Mouse (Mus musculus): ENCODE data around the gene Nsdhl. TPM values are rescaled to one million over a fixed set of nuclear protein-coding genes. Genes with fewer than 3 reads are reported as not detected.

The Nsdhl gene
- 23.5 and 26.4 TPM in 2 replicates for polyA plus RNA-seq (2015; fragmentation: Nextera tagmentation; extraction: Ambion mirVana)

DNA sequence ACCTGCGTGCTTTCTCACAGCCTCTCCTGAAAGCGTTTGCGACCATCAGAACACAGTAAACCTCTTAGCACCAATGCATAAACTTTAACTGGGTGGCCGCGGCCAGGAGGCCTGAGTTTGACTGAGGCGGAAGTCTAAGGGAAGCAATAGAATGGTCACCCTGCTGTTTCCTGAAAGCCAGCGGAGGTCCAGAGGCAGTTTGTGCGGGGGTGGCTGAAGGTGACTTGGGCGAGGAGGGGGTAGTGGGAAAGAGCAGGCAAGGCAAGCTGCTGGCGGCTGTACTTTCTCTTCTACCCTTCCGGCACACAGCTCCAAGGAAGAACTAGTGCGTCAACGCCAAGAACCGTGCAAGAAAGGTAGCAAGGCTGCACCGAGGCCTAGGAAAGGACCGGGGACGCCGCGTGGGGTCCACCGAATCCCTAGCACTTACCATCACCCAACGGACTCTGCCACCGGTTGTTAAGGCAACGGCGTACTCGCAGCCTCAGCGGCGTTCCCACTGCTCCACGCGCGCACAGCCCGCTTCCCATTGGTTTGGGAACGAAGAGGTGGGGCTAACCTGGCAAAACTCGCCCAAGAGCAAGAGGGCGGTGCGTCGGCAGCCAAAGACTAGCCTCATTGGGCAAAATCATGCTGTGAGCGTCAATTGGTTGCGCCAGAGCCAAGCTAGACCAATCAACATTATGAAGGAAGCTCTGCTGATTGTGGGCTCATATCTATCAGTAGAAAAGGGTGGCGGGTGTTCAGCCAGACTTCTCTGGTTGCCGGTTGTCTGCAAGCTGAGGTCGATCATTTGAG lies at the start of gene Nsdhl, which contains the start of gene Cetn2:
TSS of gene Nsdhl (plus strand) at position 674 of the 798 bp plus-strand sequence.
TSS of gene Cetn2 (minus strand) at position 528 of the 798 bp plus-strand sequence.
- no peaks in the 10 kb centered on the region for H3K9me3 ChIP-seq (ENCODE audit: control insufficient read depth)
- no peaks in the 10 kb centered on the region for H3K27me3 ChIP-seq (replicated peaks; ENCODE audit: control insufficient read depth, insufficient read depth, low read length)
- H3K4me1 ChIP-seq (replicated peaks; ENCODE audit: control insufficient read depth, insufficient read depth, low read length), result no peaks in the 10 kb centered on the region
- TF ChIP-seq CTCF (IDR thresholded peaks at IDR 0.05; ENCODE audit: low read depth), result no peak
- no peaks in the 10 kb centered on the region for H3K36me3 ChIP-seq (ENCODE audit: control insufficient read depth, insufficient read depth)
- ATAC-seq, result peak; percentile 98
- 0 out of 2 replicates have a peak within 1 kb of the TSS, but pooled peaks have one; percentile 46 for H3K9ac ChIP-seq (ENCODE audit: low read depth, low read length)
- peak within 1 kb of the TSS; percentile 55 for H3K4me3 ChIP-seq (ENCODE audit: low read depth, low read length)
- 15% methylated on average over 41 of the region's 41 CpGs for WGBS
- H3K27ac ChIP-seq (ENCODE audit: low read depth, low read length), result peak within 1 kb of the TSS; percentile 46
- H3K4me2 ChIP-seq (replicated peaks; ENCODE audit: low read depth), result peak within 1 kb of the TSS; percentile 68

- no peaks in the 10 kb centered on the region for H3K4me1 ChIP-seq (replicated peaks; ENCODE audit: control insufficient read depth, insufficient read depth, low read length)
- H3K4me2 ChIP-seq (replicated peaks; ENCODE audit: low read depth), result no peak overlapping the region
- 57% methylated on average over 5 of the region's 5 CpGs for WGBS
- no peaks in the 10 kb centered on the region for H3K36me3 ChIP-seq (ENCODE audit: control insufficient read depth, insufficient read depth)
- no peaks in the 10 kb centered on the region for H3K9me3 ChIP-seq (ENCODE audit: control insufficient read depth)
- no peak for TF ChIP-seq CTCF (IDR thresholded peaks at IDR 0.05; ENCODE audit: low read depth)
- H3K27ac ChIP-seq (ENCODE audit: low read depth, low read length), result no peak overlapping the region
- no peak overlapping the region for H3K4me3 ChIP-seq (ENCODE audit: low read depth, low read length)
- no peak for ATAC-seq
- no peaks in the 10 kb centered on the region for H3K27me3 ChIP-seq (replicated peaks; ENCODE audit: control insufficient read depth, insufficient read depth, low read length)
- H3K9ac ChIP-seq (ENCODE audit: low read depth, low read length), result no peak overlapping the region
Measured at GRCm38 (mm10) chrX:72895388-72896054, 22.8 kb upstream of the Nsdhl start.

GRCm38 (mm10) chrX:72896055-72896437 lies 22.3 kb upstream of the Nsdhl start:
- Histone ChIP-seq H3K27me3 (replicated peaks; ENCODE audit: control insufficient read depth, insufficient read depth, low read length) (no peaks in the 10 kb centered on the region), H3K4me2 (replicated peaks; ENCODE audit: low read depth) (no peak overlapping the region), H3K4me3 (ENCODE audit: low read depth, low read length) (no peak overlapping the region), H3K4me1 (replicated peaks; ENCODE audit: control insufficient read depth, insufficient read depth, low read length) (no peaks in the 10 kb centered on the region), H3K36me3 (ENCODE audit: control insufficient read depth, insufficient read depth) (no peaks in the 10 kb centered on the region), H3K27ac (ENCODE audit: low read depth, low read length) (no peak overlapping the region), H3K9ac (ENCODE audit: low read depth, low read length) (no peak overlapping the region), H3K9me3 (ENCODE audit: control insufficient read depth) (no peaks in the 10 kb centered on the region)
- no peak for ATAC-seq
- TF ChIP-seq CTCF (IDR thresholded peaks at IDR 0.05; ENCODE audit: low read depth), result no peak
- 49% methylated on average over 1 of the region's 1 CpGs for WGBS

DNA sequence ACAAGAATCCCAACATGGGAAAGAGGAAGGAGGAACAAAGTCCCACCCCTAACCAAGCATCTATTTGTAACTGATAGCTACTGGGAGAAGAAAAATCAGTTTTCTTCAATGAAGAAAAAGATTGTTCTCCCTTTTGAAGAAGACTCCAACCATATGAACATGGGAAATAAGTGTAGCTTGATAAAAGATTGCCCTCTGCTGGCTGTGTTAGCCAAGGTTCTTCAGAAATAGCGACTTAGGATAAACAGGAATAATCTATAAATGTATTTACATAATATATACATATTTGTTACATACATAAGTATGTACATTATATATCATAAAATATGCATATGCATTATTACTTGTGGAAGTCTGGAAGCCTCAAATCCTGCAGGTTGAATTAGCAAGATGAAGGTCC lies 15.8 kb upstream of the Nsdhl start:
- ATAC-seq, result no peak
- no peaks in the 10 kb centered on the region for H3K36me3 ChIP-seq (ENCODE audit: control insufficient read depth, insufficient read depth)
- peak; percentile 36; the same call in 1 of the 2 replicates for TF ChIP-seq CTCF (IDR thresholded peaks at IDR 0.05; ENCODE audit: low read depth)
- no peak overlapping the region for H3K27ac ChIP-seq (ENCODE audit: low read depth, low read length)
- WGBS, result 34% methylated on average over 1 of the region's 1 CpGs
- no peaks in the 10 kb centered on the region for H3K4me1 ChIP-seq (replicated peaks; ENCODE audit: control insufficient read depth, insufficient read depth, low read length)
- no peaks in the 10 kb centered on the region for H3K27me3 ChIP-seq (replicated peaks; ENCODE audit: control insufficient read depth, insufficient read depth, low read length)
- no peaks in the 10 kb centered on the region for H3K9me3 ChIP-seq (ENCODE audit: control insufficient read depth)
- H3K4me2 ChIP-seq (replicated peaks; ENCODE audit: low read depth), result no peak overlapping the region
- no peak overlapping the region for H3K4me3 ChIP-seq (ENCODE audit: low read depth, low read length)
- H3K9ac ChIP-seq (ENCODE audit: low read depth, low read length), result no peak overlapping the region

GRCm38 (mm10) chrX:72907619-72908403 lies 10.5 kb upstream of the Nsdhl start:
- Histone ChIP-seq H3K27me3 (replicated peaks; ENCODE audit: control insufficient read depth, insufficient read depth, low read length) (no peaks in the 10 kb centered on the region), H3K9ac (ENCODE audit: low read depth, low read length) (no peak overlapping the region), H3K4me3 (ENCODE audit: low read depth, low read length) (no peak overlapping the region), H3K4me1 (replicated peaks; ENCODE audit: control insufficient read depth, insufficient read depth, low read length) (no peaks in the 10 kb centered on the region), H3K4me2 (replicated peaks; ENCODE audit: low read depth) (no peak overlapping the region), H3K9me3 (ENCODE audit: control insufficient read depth) (no peaks in the 10 kb centered on the region), H3K36me3 (ENCODE audit: control insufficient read depth, insufficient read depth) (no peaks in the 10 kb centered on the region), H3K27ac (ENCODE audit: low read depth, low read length) (no peak overlapping the region)
- TF ChIP-seq CTCF (IDR thresholded peaks at IDR 0.05; ENCODE audit: low read depth), result no peak
- WGBS, result 56% methylated on average over 6 of the region's 6 CpGs
- peak; percentile 70 for ATAC-seq

GRCm38 (mm10) chrX:72908404-72908741 lies 10.0 kb upstream of the Nsdhl start:
- no peaks in the 10 kb centered on the region for H3K4me1 ChIP-seq (replicated peaks; ENCODE audit: control insufficient read depth, insufficient read depth, low read length)
- no peak overlapping the region for H3K4me2 ChIP-seq (replicated peaks; ENCODE audit: low read depth)
- H3K36me3 ChIP-seq (ENCODE audit: control insufficient read depth, insufficient read depth), result no peaks in the 10 kb centered on the region
- 0 out of 2 replicates have a peak, but pooled peaks have one; percentile 60 for ATAC-seq
- WGBS, result 18% methylated on average over 2 of the region's 2 CpGs
- H3K9me3 ChIP-seq (ENCODE audit: control insufficient read depth), result no peaks in the 10 kb centered on the region
- no peaks in the 10 kb centered on the region for H3K27me3 ChIP-seq (replicated peaks; ENCODE audit: control insufficient read depth, insufficient read depth, low read length)
- TF ChIP-seq CTCF (IDR thresholded peaks at IDR 0.05; ENCODE audit: low read depth), result peak; percentile 67
- no peak overlapping the region for H3K27ac ChIP-seq (ENCODE audit: low read depth, low read length)
- no peak overlapping the region for H3K9ac ChIP-seq (ENCODE audit: low read depth, low read length)
- H3K4me3 ChIP-seq (ENCODE audit: low read depth, low read length), result no peak overlapping the region

Data from intestine, postnatal 0 days (tissue).